Mouse (Mus musculus) gastrocnemius, adult 2 months (tissue): ENCODE data around the gene Klhl29. TPM values are rescaled to one million over a fixed set of nuclear protein-coding genes. Genes with fewer than 3 reads are reported as not detected.

Source experiments
- DNase-seq: peaks from one replicate; pipeline ENCODE4 v3.0.0; 2022
- H3K27ac ChIP-seq: fragments of 200-600 bp; 2 replicates; pipeline ENCODE4 v1.8.1; 2022; ENCODE audit warnings: mild to moderate bottlenecking
- H3K4me3 ChIP-seq: fragments of 200-600 bp; 2 replicates; pipeline ENCODE4 v1.8.1; 2022; ENCODE audit warnings: mild to moderate bottlenecking, moderate library complexity
- CTCF ChIP-seq: fragments of 200-600 bp; IDR thresholded peaks from 2 replicates; pipeline ENCODE4 v1.8.1; 2022; ENCODE audit warnings: antibody characterized with exemption, mild to moderate bottlenecking, moderate library complexity
- intact Hi-C: fragments of 180-260 bp; cut with DNase I; formaldehyde crosslinking; loops from one replicate; pipeline ENCODE4 v1.15.1; 2025
- total RNA-seq, 2 experiments: library from RNA; stranded (reverse); gene quantifications; 2 replicates each; pipeline ENCODE4 v1.2.3; 2021

Gene Klhl29
- total RNA-seq, 2 experiments from 2014 or later: 3.0 to 3.4 TPM

DNA sequence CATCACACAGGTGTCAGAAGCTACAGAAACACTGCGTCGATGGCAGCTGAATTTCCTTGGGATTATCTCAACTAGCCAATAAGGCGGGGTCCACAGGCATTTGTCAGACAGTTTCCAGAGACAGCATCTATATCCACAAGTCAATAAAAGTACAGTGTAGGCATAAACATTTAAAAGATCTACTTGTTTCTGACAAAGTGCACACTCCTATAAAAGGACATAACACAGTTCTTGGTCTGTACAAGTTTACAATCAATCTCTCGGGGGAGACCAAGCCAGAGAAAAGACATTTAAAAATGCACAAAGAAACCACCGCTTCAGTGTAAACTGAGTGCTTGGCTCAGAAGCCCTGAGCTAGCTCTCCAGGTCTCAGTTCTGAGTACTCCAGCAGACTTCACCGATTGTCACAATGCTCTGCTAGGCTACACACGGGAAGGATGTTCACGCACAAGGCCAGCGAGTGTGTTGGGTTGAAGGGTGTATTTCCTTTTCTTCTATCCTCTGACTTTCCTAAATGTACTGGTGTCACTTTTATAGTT lies 59.4 kb downstream of the Klhl29 start:
- intact Hi-C loops: no loop called here
- Histone ChIP-seq H3K4me3 (no peak overlapping the region), H3K27ac (no peak overlapping the region)
- no peak for TF ChIP-seq CTCF
- no peak for DNase-seq

DNA sequence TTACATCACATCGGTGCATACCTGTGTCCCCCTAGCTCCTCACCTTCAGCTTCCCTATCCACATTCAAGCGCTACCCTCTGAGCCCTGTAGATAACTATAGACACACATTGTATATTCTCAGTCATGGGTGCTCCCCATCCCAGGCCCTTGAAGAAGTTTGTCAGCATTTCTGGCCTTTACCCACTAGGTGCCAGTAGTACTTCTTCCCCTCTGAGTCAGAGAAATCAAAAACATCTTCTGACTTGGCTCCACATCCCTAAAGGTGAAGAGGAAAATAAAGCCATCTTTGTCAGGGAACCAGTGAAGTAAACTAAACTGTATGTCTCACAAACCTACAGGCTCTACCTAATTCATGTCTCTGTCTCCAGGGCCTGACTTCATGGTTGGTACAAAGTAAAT lies 67.6 kb downstream of the Klhl29 start:
- intact Hi-C loops: no loop called here

GRCm38 (mm10) chr12:5305466-5305865 lies 70.0 kb downstream of the Klhl29 start:
- H3K27ac ChIP-seq: no peak overlapping the region
- no peak for TF ChIP-seq CTCF
- no peak for DNase-seq
- intact Hi-C loops: no loop called here
- H3K4me3 ChIP-seq: no peak overlapping the region

More for the DNA sequence above, 67.6 kb downstream of the Klhl29 start:
- no peak overlapping the region for H3K27ac ChIP-seq
- no peak overlapping the region for H3K4me3 ChIP-seq
- no peak for DNase-seq
- peak; percentile 25; the same call in 1 of the 2 replicates for TF ChIP-seq CTCF

- Histone ChIP-seq H3K27ac (0 out of 2 replicates have a peak overlapping the region, but pooled peaks have one; percentile 12), H3K4me3 (no peak overlapping the region)
- intact Hi-C loops: no loop called here
- TF ChIP-seq CTCF: no peak
- peak; percentile 65 for DNase-seq
Observed at GRCm38 (mm10) chr12:5303912-5304311, 71.6 kb downstream of the Klhl29 start.

DNA sequence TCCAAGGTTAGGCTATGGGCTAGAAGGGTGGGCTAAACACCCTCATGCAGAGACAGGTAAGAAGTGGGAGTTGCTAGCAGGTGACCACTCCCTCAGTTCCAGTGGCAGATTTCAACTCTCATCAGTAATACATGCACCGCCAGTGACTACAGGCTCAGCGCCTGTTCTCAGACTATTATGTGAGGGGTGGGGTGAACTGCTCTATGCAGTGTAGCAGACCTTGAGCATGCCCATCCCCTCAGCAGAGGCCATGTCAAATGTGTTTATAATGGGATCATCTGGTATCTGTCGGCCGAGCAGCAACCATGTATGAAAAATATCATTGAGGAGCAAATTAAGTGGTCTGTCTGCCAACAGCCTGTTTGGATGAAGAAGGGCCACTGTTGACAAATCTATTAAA lies 72.4 kb downstream of the Klhl29 start:
- intact Hi-C loops: no loop called here
- no peak overlapping the region for H3K27ac ChIP-seq
- DNase-seq: no peak
- TF ChIP-seq CTCF: no peak
- no peak overlapping the region for H3K4me3 ChIP-seq

GRCm38 (mm10) chr12:5301841-5302240 lies 73.6 kb downstream of the Klhl29 start:
- TF ChIP-seq CTCF: no peak
- intact Hi-C loops: no loop called here

GRCm38 (mm10) chr12:5296422-5296821 lies 79.1 kb downstream of the Klhl29 start:
- DNase-seq: no peak
- no peak overlapping the region for H3K27ac ChIP-seq
- no peak overlapping the region for H3K4me3 ChIP-seq
- no peak for TF ChIP-seq CTCF
- intact Hi-C loops: no loop called here

More at GRCm38 (mm10) chr12:5301841-5302240, 73.6 kb downstream of the Klhl29 start:
- no peak for DNase-seq
- Histone ChIP-seq H3K4me3 (no peak overlapping the region), H3K27ac (no peak overlapping the region)

DNA sequence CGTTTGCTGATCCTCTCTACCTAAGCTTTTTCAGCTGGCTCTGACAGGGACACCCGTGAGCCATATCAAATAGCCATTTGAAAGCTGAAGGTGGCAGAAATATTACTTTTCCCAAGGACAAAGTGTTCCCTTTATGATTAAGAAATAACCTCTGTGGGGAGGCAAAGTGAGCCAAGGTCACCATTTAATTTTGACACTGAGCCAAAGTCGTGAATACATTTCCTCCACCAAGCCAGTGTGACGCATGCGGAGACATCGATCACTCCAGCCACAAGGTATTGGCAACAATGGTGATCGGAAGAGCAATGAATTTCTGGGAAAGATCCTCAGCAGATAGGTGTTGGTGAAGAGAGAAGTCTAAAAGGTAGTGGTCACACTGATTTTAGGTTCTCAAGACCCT lies 83.2 kb downstream of the Klhl29 start:
- DNase-seq: no peak
- intact Hi-C loops: no loop called here
- Histone ChIP-seq H3K27ac (no peak overlapping the region), H3K4me3 (no peak overlapping the region)
- no peak for TF ChIP-seq CTCF

DNA sequence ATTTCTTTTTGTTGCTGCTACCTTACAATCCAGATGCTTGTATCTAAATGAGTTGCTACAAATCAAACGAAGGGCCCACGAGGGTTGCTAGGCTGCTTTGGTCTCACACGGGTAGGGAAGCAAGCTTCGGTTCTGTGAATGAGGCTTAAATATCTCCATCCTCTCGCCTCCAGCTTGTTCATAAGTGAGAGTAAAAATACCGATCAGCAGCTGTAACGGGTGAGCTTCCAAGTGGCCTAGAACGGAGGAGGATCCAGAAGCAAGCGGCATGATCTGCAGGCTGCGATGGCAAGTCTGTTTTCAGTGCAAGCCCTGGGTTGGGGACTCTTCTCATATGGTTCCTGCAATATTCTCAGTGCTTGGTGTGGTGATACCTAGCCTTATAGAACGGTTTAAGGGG lies 89.9 kb downstream of the Klhl29 start:
- intact Hi-C loops: no loop called here
- DNase-seq: no peak
- H3K4me3 ChIP-seq: no peak overlapping the region
- TF ChIP-seq CTCF: no peak
- no peak overlapping the region for H3K27ac ChIP-seq

DNA sequence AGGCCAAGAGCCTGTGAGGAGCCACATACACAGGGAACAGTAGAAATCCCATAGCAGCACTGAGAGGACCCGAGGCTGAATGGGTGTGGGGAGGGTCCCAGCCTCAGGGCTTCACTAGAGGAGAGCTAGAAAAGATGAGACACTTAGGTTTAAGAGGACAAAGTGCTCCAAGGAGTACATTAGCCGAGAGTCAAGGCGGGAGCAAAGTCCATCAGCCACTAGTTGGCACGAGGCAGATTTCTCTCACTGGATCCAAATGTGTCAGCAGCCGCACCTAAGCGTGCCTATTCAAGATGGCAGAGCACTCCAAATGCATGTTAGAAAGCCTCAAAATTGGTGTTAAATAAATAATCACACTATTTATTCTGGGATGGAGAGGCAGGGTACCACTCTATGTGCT lies 90.5 kb downstream of the Klhl29 start:
- Histone ChIP-seq H3K4me3 (no peak overlapping the region), H3K27ac (no peak overlapping the region)
- DNase-seq: no peak
- no peak for TF ChIP-seq CTCF
- intact Hi-C loops: no loop called here

DNA sequence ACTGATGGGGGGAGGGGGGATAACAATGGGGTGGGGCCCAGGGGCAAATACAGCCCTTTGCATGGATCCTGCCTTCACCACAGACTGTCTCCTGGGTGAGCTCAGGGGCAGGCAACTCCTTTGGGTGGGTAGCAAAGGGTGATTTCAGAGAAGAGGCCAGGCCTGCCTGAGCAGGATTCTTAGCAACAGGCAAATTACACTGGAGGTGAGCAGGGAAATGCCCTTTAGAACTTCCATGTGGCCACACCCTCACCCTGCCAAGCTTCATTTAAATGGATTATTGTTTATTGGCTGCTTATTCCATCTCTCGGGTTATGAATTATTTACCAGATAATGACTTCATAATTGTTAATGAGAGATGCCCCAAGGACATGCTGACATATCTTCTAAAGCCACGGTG lies 91.8 kb downstream of the Klhl29 start:
- no peak for DNase-seq
- Histone ChIP-seq H3K4me3 (no peak overlapping the region), H3K27ac (no peak overlapping the region)
- no peak for TF ChIP-seq CTCF
- intact Hi-C loops: no loop called here

GRCm38 (mm10) chr12:5282611-5283010 lies 92.9 kb downstream of the Klhl29 start:
- intact Hi-C loops: no loop called here
- Histone ChIP-seq H3K27ac (peak overlapping the region; percentile 40; the same call in 1 of the 2 replicates), H3K4me3 (no peak overlapping the region)
- DNase-seq: peak; percentile 38
- no peak for TF ChIP-seq CTCF

- Histone ChIP-seq H3K27ac (no peak overlapping the region), H3K4me3 (no peak overlapping the region)
- intact Hi-C loops: no loop called here
- TF ChIP-seq CTCF: no peak
- DNase-seq: peak; percentile 39
Observed at GRCm38 (mm10) chr12:5279873-5280272, 95.6 kb downstream of the Klhl29 start.

- Histone ChIP-seq H3K27ac (no peak overlapping the region), H3K4me3 (no peak overlapping the region)
- no peak for TF ChIP-seq CTCF
- intact Hi-C loops: no loop called here
- no peak for DNase-seq
Observed at GRCm38 (mm10) chr12:5277028-5277427, 98.5 kb downstream of the Klhl29 start.
